Comparison of ENCODE assay signal across 8 mouse cellular contexts in genomic region chr19:3323753-3324270, GRCm38 (mm10). TPM values are rescaled to one million over a fixed set of nuclear protein-coding genes. Genes with fewer than 3 reads are reported as not detected.
DNase-seq lines count a peak whose midpoint lies in the region; ATAC-seq and TF ChIP-seq lines count a peak whose summit lies in the region.

No protein-coding gene starts in this region.

- peak; percentile 42 for DNase-seq in right cerebral cortex, postnatal 14 days
- DNase-seq in right cerebral cortex, postnatal 36 days (ENCODE audit: low spot score in 2 of 2) = no peak
- peak; percentile 35 for DNase-seq in embryo, embryonic 11 days
- peak; percentile 90 for DNase-seq in heart, adult 18-20 months
- peak; percentile 90 for DNase-seq in kidney, adult 18-20 months
- peak; percentile 69 for DNase-seq in liver, embryonic 11.5 days (ENCODE audit: low spot score)
- peak; percentile 26 to 37 for DNase-seq in natural killer cell, adult 2 months (ENCODE audit: low spot score in 2 of 2)

- peak overlapping the region; percentile 13; the same call in 1 of the 2 replicates for H3K27ac ChIP-seq in liver, embryonic 11.5 days (ENCODE audit: low read depth, low read length)
- H3K27ac ChIP-seq in testis, adult 2 months (ENCODE audit: control insufficient read depth, insufficient read depth, low read depth, low read length) = peak overlapping the region; percentile 81

- H3K36me3 ChIP-seq in liver, embryonic 11.5 days (ENCODE audit: control insufficient read depth, insufficient read depth, low read length) = no peaks in the 10 kb centered on the region
- H3K36me3 ChIP-seq in testis, adult 2 months (ENCODE audit: control insufficient read depth, insufficient read depth, low read length) = no peaks in the 10 kb centered on the region

- peaks cover 23% of the 10 kb centered on the region for H3K4me1 ChIP-seq in liver, embryonic 11.5 days (replicated peaks; ENCODE audit: control insufficient read depth, insufficient read depth, low read length)
- peaks cover 36% of the 10 kb centered on the region for H3K4me1 ChIP-seq in testis, adult 2 months (ENCODE audit: control insufficient read depth, insufficient read depth, low read length)

- H3K9me3 ChIP-seq in liver, embryonic 11.5 days (ENCODE audit: control insufficient read depth, low read length) = no peaks in the 10 kb centered on the region

- H3K9ac ChIP-seq in liver, embryonic 11.5 days (ENCODE audit: low read depth, low read length) = peak overlapping the region; percentile 60

- 0 out of 2 replicates have a peak, but pooled peaks have one; percentile 4 for ATAC-seq in liver, embryonic 11.5 days (replicated peaks; ENCODE audit: low FRiP score)

- no peak for TF ChIP-seq CTCF in testis, adult 2 months (IDR thresholded peaks at IDR 0.05; ENCODE audit: control insufficient read depth, insufficient read depth, insufficient replicate concordance, low read depth, low read length)

- peak overlapping the region; percentile 84 for H3K4me2 ChIP-seq in liver, embryonic 11.5 days

- H3K27me3 ChIP-seq in liver, embryonic 11.5 days (replicated peaks; ENCODE audit: control insufficient read depth, insufficient read depth, low read length) = no peaks in the 10 kb centered on the region
- H3K27me3 ChIP-seq in testis, adult 2 months (ENCODE audit: control insufficient read depth, insufficient read depth, low read length) = no peaks in the 10 kb centered on the region

- no peak for TF ChIP-seq POLR2A in testis, adult 2 months (IDR thresholded peaks at IDR 0.05; ENCODE audit: control insufficient read depth, low read depth, low read length)

- H3K4me3 ChIP-seq in liver, embryonic 11.5 days (ENCODE audit: low read depth, low read length) = peak overlapping the region; percentile 61
- H3K4me3 ChIP-seq in testis, adult 2 months (ENCODE audit: control insufficient read depth, low read depth, low read length) = peak overlapping the region; percentile 87

- under 1% methylated on average over 34 of the region's 34 CpGs for WGBS in liver, embryonic 11.5 days

RNA-seq across cellular contexts. Expression of gene Cpt1a, which starts 1.7 kb away (rescaled TPM):
- total RNA-seq in heart, adult 18-20 months (2021) = 10 to 100 TPM; 39.2 to 54.4 TPM
- 15.0 and 15.8 TPM in 2 replicates for polyA plus RNA-seq in liver, embryonic 11.5 days (2014; fragmentation: Nextera tagmentation; extraction: Ambion mirVana)
- polyA plus RNA-seq in testis, adult 2 months (2012; rRNA removed) = 17.6 and 18.9 TPM in 2 replicates

RNA-seq across cellular contexts. Expression of gene Ighmbp2, which starts 41.0 kb away (rescaled TPM):
- 1 to 10 TPM; 2.6 to 3.3 TPM for total RNA-seq in heart, adult 18-20 months (2021)
- polyA plus RNA-seq in liver, embryonic 11.5 days (2014; fragmentation: Nextera tagmentation; extraction: Ambion mirVana) = 7.4 and 8.8 TPM in 2 replicates
- polyA plus RNA-seq in testis, adult 2 months (2012; rRNA removed) = 4.1 and 4.4 TPM in 2 replicates

RNA-seq across cellular contexts. Expression of gene Mrpl21, which starts 41.1 kb away (rescaled TPM):
- 10 to 100 TPM; 94.3 to 95.8 TPM for total RNA-seq in heart, adult 18-20 months (2021)
- polyA plus RNA-seq in liver, embryonic 11.5 days (2014; fragmentation: Nextera tagmentation; extraction: Ambion mirVana) = 154 and 156 TPM in 2 replicates
- 24.6 and 24.7 TPM in 2 replicates for polyA plus RNA-seq in testis, adult 2 months (2012; rRNA removed)

Comparison
In these comparisons a context has a peak if more than half of its experiments do, and no peak if none do; other contexts are left out.
1. DNase-seq: peak in right cerebral cortex, postnatal 14 days (single experiment), embryo, embryonic 11 days (single experiment), heart, adult 18-20 months (2 of 2), kidney, adult 18-20 months (single experiment), liver, embryonic 11.5 days (single experiment) and natural killer cell, adult 2 months (2 of 2); none in right cerebral cortex, postnatal 36 days (0 of 2).